Comparison of ENCODE assay signal across 29 mouse cellular contexts in the genomic region with DNA sequence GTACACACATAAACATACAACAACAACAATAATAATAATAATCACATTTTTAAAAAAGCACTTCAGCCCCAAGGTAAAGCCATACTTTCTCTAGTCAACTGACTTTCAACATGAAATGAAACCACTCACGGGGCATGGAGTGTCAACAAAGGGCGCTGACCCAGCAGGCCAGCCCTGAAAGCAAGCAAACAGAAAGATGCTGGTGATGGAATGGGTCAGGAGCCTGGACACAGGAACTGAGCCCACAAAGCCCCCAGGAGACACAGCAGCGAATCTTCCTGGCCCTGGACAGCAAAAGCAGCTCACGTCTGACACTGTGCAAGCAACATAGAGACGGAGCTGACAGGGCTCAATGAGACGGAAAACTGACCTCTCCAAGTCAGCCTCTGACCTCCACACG. TPM values are rescaled to one million over a fixed set of nuclear protein-coding genes. Genes with fewer than 3 reads are reported as not detected.
DNase-seq lines count a peak whose midpoint lies in the region; ATAC-seq and TF ChIP-seq lines count a peak whose summit lies in the region.
"Had no signal": no experiment of that assay in that cellular context is flagged by ENCODE, and none has a peak within 500 bp of the region (broad histone marks: within the 10 kb centered on the region; RNA-seq: fewer than 3 reads in every experiment).

No protein-coding gene starts in this region.

- peak overlapping the region; percentile 18; the same call in 1 of the 2 replicates for H3K9ac ChIP-seq in forebrain, embryonic 13.5 days
- no peak overlapping the region for H3K9ac ChIP-seq in forebrain, embryonic 16.5 days (replicated peaks; ENCODE audit: low read depth, low read length)
- no peak overlapping the region for H3K9ac ChIP-seq in hindbrain, embryonic 12.5 days
- H3K9ac ChIP-seq in midbrain, embryonic 13.5 days (replicated peaks): no peak overlapping the region
- no peak overlapping the region for H3K9ac ChIP-seq in midbrain, embryonic 14.5 days (replicated peaks; ENCODE audit: low read length)
- no peak overlapping the region for H3K9ac ChIP-seq in liver, postnatal 0 days (replicated peaks)
- H3K9ac ChIP-seq: embryonic facial prominence, embryonic 15.5 days; limb, embryonic 12.5 days; stomach, embryonic 15.5 days had no signal

- 81% methylated on average over 7 of the region's 7 CpGs for WGBS in forebrain, embryonic 13.5 days
- 85% methylated on average over 7 of the region's 7 CpGs for WGBS in forebrain, embryonic 16.5 days
- 46% methylated on average over 7 of the region's 7 CpGs for WGBS in hindbrain, embryonic 12.5 days
- 56% methylated on average over 7 of the region's 7 CpGs for WGBS in hindbrain, embryonic 10.5 days
- WGBS in midbrain, embryonic 13.5 days: 75% methylated on average over 7 of the region's 7 CpGs
- 69% methylated on average over 7 of the region's 7 CpGs for WGBS in midbrain, embryonic 14.5 days
- WGBS in liver, postnatal 0 days (ENCODE audit: insufficient replicate concordance): 63% methylated on average over 7 of the region's 7 CpGs

- peaks cover 86% of the 10 kb centered on the region for H3K4me1 ChIP-seq in forebrain, embryonic 13.5 days
- peaks cover 67% of the 10 kb centered on the region for H3K4me1 ChIP-seq in forebrain, embryonic 16.5 days (replicated peaks; ENCODE audit: control insufficient read depth, insufficient read depth, low read length)
- H3K4me1 ChIP-seq in hindbrain, embryonic 12.5 days: peaks cover 68% of the 10 kb centered on the region
- peaks cover 73% of the 10 kb centered on the region for H3K4me1 ChIP-seq in hindbrain, embryonic 10.5 days (replicated peaks)
- H3K4me1 ChIP-seq in midbrain, embryonic 13.5 days (replicated peaks): peaks cover 70% of the 10 kb centered on the region
- H3K4me1 ChIP-seq in midbrain, embryonic 14.5 days (ENCODE audit: control insufficient read depth, insufficient read depth, low read length): peaks cover 30% of the 10 kb centered on the region
- peaks cover 30% of the 10 kb centered on the region for H3K4me1 ChIP-seq in liver, postnatal 0 days (ENCODE audit: insufficient read depth)

- no peak for DNase-seq in hindbrain, embryonic 10.5 days (ENCODE audit: low spot score)
- DNase-seq in midbrain, embryonic 14.5 days: no peak
- no peak for DNase-seq in liver, postnatal 0 days
- no peak for DNase-seq in layer of hippocampus, postnatal 10 days (ENCODE audit: low spot score in 2 of 2)
- DNase-seq: adrenal gland, adult 8-10 months; cerebellum, adult 2 months; cerebellum, postnatal 14 days; gastrocnemius, postnatal 25 days; heart, adult 11 months; heart, postnatal 4 days; kidney, adult 9 months; kidney, postnatal 10 days; layer of hippocampus, adult 9-11 months; lung, adult 18-20 months; lung, postnatal 10 days; right cerebral cortex, postnatal 25 days had no signal

- H3K4me3 ChIP-seq in forebrain, embryonic 13.5 days: no peak overlapping the region
- no peak overlapping the region for H3K4me3 ChIP-seq in forebrain, embryonic 16.5 days (replicated peaks; ENCODE audit: low read length)
- H3K4me3 ChIP-seq in hindbrain, embryonic 12.5 days: no peak overlapping the region
- no peak overlapping the region for H3K4me3 ChIP-seq in hindbrain, embryonic 10.5 days
- no peak overlapping the region for H3K4me3 ChIP-seq in midbrain, embryonic 13.5 days (replicated peaks)
- H3K4me3 ChIP-seq in midbrain, embryonic 14.5 days (replicated peaks; ENCODE audit: low read depth, low read length): no peak overlapping the region
- H3K4me3 ChIP-seq in liver, postnatal 0 days (ENCODE audit: low read depth, low read length): no peak overlapping the region
- H3K4me3 ChIP-seq: embryonic facial prominence, embryonic 10.5 days; embryonic facial prominence, embryonic 15.5 days; limb, embryonic 12.5 days; myocyte; stomach, embryonic 15.5 days had no signal

- no peak overlapping the region for H3K4me2 ChIP-seq in forebrain, embryonic 13.5 days
- H3K4me2 ChIP-seq in forebrain, embryonic 16.5 days (ENCODE audit: low read length): no peak overlapping the region
- H3K4me2 ChIP-seq in hindbrain, embryonic 12.5 days (replicated peaks): no peak overlapping the region
- H3K4me2 ChIP-seq in midbrain, embryonic 13.5 days (replicated peaks): no peak overlapping the region
- no peak overlapping the region for H3K4me2 ChIP-seq in midbrain, embryonic 14.5 days (ENCODE audit: low read length)
- 0 out of 2 replicates have a peak overlapping the region, but pooled peaks have one; percentile 8 for H3K4me2 ChIP-seq in liver, postnatal 0 days (ENCODE audit: low read depth, low read length)
- H3K4me2 ChIP-seq: embryonic facial prominence, embryonic 15.5 days; heart, embryonic 11.5 days; limb, embryonic 12.5 days; stomach, embryonic 15.5 days had no signal

- peak overlapping the region; percentile 96 for H3K27ac ChIP-seq in forebrain, embryonic 13.5 days
- no peak overlapping the region for H3K27ac ChIP-seq in forebrain, embryonic 16.5 days (ENCODE audit: low read length)
- 0 out of 2 replicates have a peak overlapping the region, but pooled peaks have one; percentile 9 for H3K27ac ChIP-seq in hindbrain, embryonic 12.5 days
- no peak overlapping the region for H3K27ac ChIP-seq in hindbrain, embryonic 10.5 days
- peak overlapping the region; percentile 14; the same call in 1 of the 2 replicates for H3K27ac ChIP-seq in midbrain, embryonic 13.5 days
- H3K27ac ChIP-seq in midbrain, embryonic 14.5 days (replicated peaks; ENCODE audit: low read depth, low read length): no peak overlapping the region
- H3K27ac ChIP-seq in liver, postnatal 0 days (ENCODE audit: low read depth): no peak overlapping the region
- H3K27ac ChIP-seq: embryonic facial prominence, embryonic 15.5 days; limb, embryonic 12.5 days; macrophage; stomach, embryonic 15.5 days had no signal

- TF ChIP-seq CTCF in liver, postnatal 0 days (IDR thresholded peaks at IDR 0.05; ENCODE audit: low read depth): no peak

- H3K9me3 ChIP-seq in forebrain, embryonic 13.5 days (replicated peaks): no peaks in the 10 kb centered on the region
- H3K9me3 ChIP-seq in forebrain, embryonic 16.5 days (ENCODE audit: control insufficient read depth, low read length): no peaks in the 10 kb centered on the region
- no peaks in the 10 kb centered on the region for H3K9me3 ChIP-seq in hindbrain, embryonic 12.5 days (replicated peaks)
- no peaks in the 10 kb centered on the region for H3K9me3 ChIP-seq in hindbrain, embryonic 10.5 days
- no peaks in the 10 kb centered on the region for H3K9me3 ChIP-seq in midbrain, embryonic 13.5 days
- no peaks in the 10 kb centered on the region for H3K9me3 ChIP-seq in midbrain, embryonic 14.5 days (ENCODE audit: control insufficient read depth, low read length)
- no peaks in the 10 kb centered on the region for H3K9me3 ChIP-seq in liver, postnatal 0 days (ENCODE audit: low read length)
- H3K9me3 ChIP-seq: embryonic facial prominence, embryonic 10.5 days; embryonic facial prominence, embryonic 15.5 days; G1E; limb, embryonic 12.5 days; stomach, embryonic 15.5 days had no signal

- ATAC-seq in forebrain, embryonic 13.5 days: no peak
- ATAC-seq in forebrain, embryonic 16.5 days: no peak
- no peak for ATAC-seq in hindbrain, embryonic 12.5 days (ENCODE audit: low FRiP score)
- ATAC-seq in midbrain, embryonic 13.5 days: no peak
- no peak for ATAC-seq in midbrain, embryonic 14.5 days (ENCODE audit: low FRiP score, low TSS enrichment)
- ATAC-seq in liver, postnatal 0 days: peak; percentile 40; the same call in 1 of the 2 replicates
- ATAC-seq: intestine, postnatal 0 days had no signal

- peaks cover 24% of the 10 kb centered on the region for H3K36me3 ChIP-seq in forebrain, embryonic 13.5 days (ENCODE audit: poor library complexity, severe bottlenecking)
- H3K36me3 ChIP-seq in forebrain, embryonic 16.5 days (ENCODE audit: control insufficient read depth, insufficient read depth): no peaks in the 10 kb centered on the region; the same call in 1 of the 2 replicates
- peaks cover 24% of the 10 kb centered on the region for H3K36me3 ChIP-seq in hindbrain, embryonic 12.5 days
- peaks cover 30% of the 10 kb centered on the region for H3K36me3 ChIP-seq in hindbrain, embryonic 10.5 days
- H3K36me3 ChIP-seq in midbrain, embryonic 13.5 days: peaks cover 24% of the 10 kb centered on the region
- H3K36me3 ChIP-seq in midbrain, embryonic 14.5 days (ENCODE audit: control insufficient read depth, insufficient read depth, low read length): peaks cover 23% of the 10 kb centered on the region
- H3K36me3 ChIP-seq in liver, postnatal 0 days (replicated peaks; ENCODE audit: insufficient read depth, low read length): peaks cover 13% of the 10 kb centered on the region; the same call in 1 of the 2 replicates

- no peak for TF ChIP-seq EP300 in liver, postnatal 0 days (IDR thresholded peaks at IDR 0.05; ENCODE audit: low read depth)

- no peaks in the 10 kb centered on the region for H3K27me3 ChIP-seq in forebrain, embryonic 13.5 days
- no peaks in the 10 kb centered on the region for H3K27me3 ChIP-seq in forebrain, embryonic 16.5 days (replicated peaks; ENCODE audit: control insufficient read depth, insufficient read depth, low read length)
- H3K27me3 ChIP-seq in hindbrain, embryonic 12.5 days: no peaks in the 10 kb centered on the region
- no peaks in the 10 kb centered on the region for H3K27me3 ChIP-seq in hindbrain, embryonic 10.5 days (ENCODE audit: insufficient read depth, poor library complexity, severe bottlenecking)
- no peaks in the 10 kb centered on the region for H3K27me3 ChIP-seq in midbrain, embryonic 13.5 days
- no peaks in the 10 kb centered on the region for H3K27me3 ChIP-seq in midbrain, embryonic 14.5 days (ENCODE audit: control insufficient read depth, insufficient read depth, low read length)
- no peaks in the 10 kb centered on the region for H3K27me3 ChIP-seq in liver, postnatal 0 days (ENCODE audit: insufficient read depth, low read length)
- H3K27me3 ChIP-seq: embryonic facial prominence, embryonic 15.5 days; limb, embryonic 12.5 days; stomach, embryonic 15.5 days had no signal

RNA-seq across cellular contexts. Expression of a gene that starts 23.8 kb away (rescaled TPM):
- polyA plus RNA-seq in forebrain, embryonic 13.5 days (2015; fragmentation: Nextera tagmentation; extraction: Ambion mirVana): 235 and 246 TPM in 2 replicates
- polyA plus RNA-seq in forebrain, embryonic 16.5 days (2015; fragmentation: Nextera tagmentation; extraction: Ambion mirVana): 230 and 234 TPM in 2 replicates
- 226 and 233 TPM in 2 replicates for polyA plus RNA-seq in hindbrain, embryonic 12.5 days (2016; fragmentation: Nextera tagmentation; extraction: Ambion mirVana)
- polyA plus RNA-seq in hindbrain, embryonic 10.5 days (2016; fragmentation: Nextera tagmentation; extraction: Ambion mirVana): 248 and 258 TPM in 2 replicates
- polyA plus RNA-seq in midbrain, embryonic 13.5 days (2015; fragmentation: Nextera tagmentation; extraction: Ambion mirVana): 214 and 215 TPM in 2 replicates
- polyA plus RNA-seq in midbrain, embryonic 14.5 days (2014; fragmentation: Nextera tagmentation; extraction: Ambion mirVana): 133 and 201 TPM in 2 replicates
- polyA plus RNA-seq in liver, postnatal 0 days (2015; fragmentation: Nextera tagmentation; extraction: Ambion mirVana): 23.6 and 27.6 TPM in 2 replicates
- 100 to 1,000 TPM; 104 TPM for total RNA-seq in layer of hippocampus, postnatal 10 days (2021)

RNA-seq across cellular contexts. Expression of a gene that starts 52.3 kb away (rescaled TPM):
- 0.40 and 0.62 TPM in 2 replicates for polyA plus RNA-seq in forebrain, embryonic 13.5 days (2015; fragmentation: Nextera tagmentation; extraction: Ambion mirVana)
- polyA plus RNA-seq in forebrain, embryonic 16.5 days (2015; fragmentation: Nextera tagmentation; extraction: Ambion mirVana): 1.8 and 2.0 TPM in 2 replicates
- polyA plus RNA-seq in hindbrain, embryonic 12.5 days (2016; fragmentation: Nextera tagmentation; extraction: Ambion mirVana): 1.3 and 2.3 TPM in 2 replicates
- polyA plus RNA-seq in hindbrain, embryonic 10.5 days (2016; fragmentation: Nextera tagmentation; extraction: Ambion mirVana): 1.3 and 1.7 TPM in 2 replicates
- 0.98 and 1.2 TPM in 2 replicates for polyA plus RNA-seq in midbrain, embryonic 13.5 days (2015; fragmentation: Nextera tagmentation; extraction: Ambion mirVana)
- 1.1 and 2.6 TPM in 2 replicates for polyA plus RNA-seq in midbrain, embryonic 14.5 days (2014; fragmentation: Nextera tagmentation; extraction: Ambion mirVana)
- polyA plus RNA-seq in liver, postnatal 0 days (2015; fragmentation: Nextera tagmentation; extraction: Ambion mirVana): 18.9 and 21.5 TPM in 2 replicates
- 10 to 100 TPM; 12.1 to 12.9 TPM for total RNA-seq in layer of hippocampus, postnatal 10 days (2021)
- polyA plus RNA-seq: myocyte had no signal

Comparison
In these comparisons a context has a peak if more than half of its experiments do, and no peak if none do; other contexts are left out.
1. H3K27ac ChIP-seq: peak in forebrain, embryonic 13.5 days (single experiment), hindbrain, embryonic 12.5 days (single experiment) and midbrain, embryonic 13.5 days (single experiment); none in forebrain, embryonic 16.5 days (single experiment), hindbrain, embryonic 10.5 days (single experiment), midbrain, embryonic 14.5 days (single experiment) and liver, postnatal 0 days (single experiment).